Mouse (Mus musculus) liver, adult 2 months (tissue): Measurements from ENCODE around the gene Fam221b. TPM values are rescaled to one million over a fixed set of nuclear protein-coding genes. Genes with fewer than 3 reads are reported as not detected.
A peak's percentile ranks its signal among the peaks of the same experiment; 100 is the strongest.

Experiments used
- DNase-seq: peaks from one replicate; pipeline ENCODE4 v3.0.0-alpha.2; 2011; ENCODE audit warnings: low read depth, low spot score; ENCODE audit errors: extremely low read depth
- H3K27ac ChIP-seq: fragments of 200-500 bp; replicated peaks from 2 replicates; pipeline ENCODE4 v1.5.1; 2012; ENCODE audit warnings: low read depth, mild to moderate bottlenecking, control low read depth, inconsistent platforms, low read length; ENCODE audit not compliant: insufficient read depth
- H3K27me3 ChIP-seq: fragments of 200-500 bp; 2 replicates; pipeline ENCODE4 v1.6.1; 2012; ENCODE audit warnings: mild to moderate bottlenecking, moderate library complexity, low read length, inconsistent platforms; ENCODE audit not compliant: control insufficient read depth, insufficient read depth
- H3K36me3 ChIP-seq: fragments of 200-500 bp; 2 replicates; pipeline ENCODE4 v1.6.1; 2012; ENCODE audit warnings: low read length, inconsistent platforms; ENCODE audit not compliant: control insufficient read depth, insufficient read depth
- H3K4me1 ChIP-seq: fragments of 200-500 bp; 2 replicates; pipeline ENCODE4 v1.6.1; 2011; ENCODE audit warnings: low read length; ENCODE audit not compliant: control insufficient read depth, insufficient read depth
- H3K4me3 ChIP-seq: fragments of 200-500 bp; 2 replicates; pipeline ENCODE4 v1.5.1; 2011; ENCODE audit warnings: low read depth, mild to moderate bottlenecking, control low read depth, low read length, moderate library complexity; ENCODE audit not compliant: insufficient read depth
- H3K79me2 ChIP-seq: fragments of 200-500 bp; 2 replicates; pipeline ENCODE4 v1.6.1; 2012; ENCODE audit warnings: inconsistent platforms, mild to moderate bottlenecking, low read length, moderate library complexity; ENCODE audit not compliant: control insufficient read depth, insufficient read depth
- H3K9ac ChIP-seq: fragments of 200-500 bp; 2 replicates; pipeline ENCODE4 v1.6.1; 2012; ENCODE audit warnings: low read depth, mild to moderate bottlenecking, control low read depth, inconsistent platforms, low read length
- CTCF ChIP-seq: fragments of 200-500 bp; IDR thresholded peaks from 2 replicates; pipeline ENCODE4 v1.5.1; 2011; ENCODE audit warnings: low read depth, low read length, control low read depth
- POLR2A ChIP-seq: fragments of 200-500 bp; IDR thresholded peaks from 2 replicates; pipeline ENCODE4 v1.6.1; 2011; ENCODE audit warnings: low read length, control low read depth; ENCODE audit not compliant: insufficient read depth; ENCODE audit errors: extremely low read depth
- WGBS: fragments of 180-500 bp; shearing (Covaris S2); methylation state at CpG from one replicate; pipeline ENCODE4 v1.1.7; 2018; 5-methylcytosine and 5-hydroxymethylcytosine counted together
- polyA plus RNA-seq: library from polyadenylated mRNA; depleted of rRNA; stranded (reverse); fragments of >200 nt; gene quantifications from 2 replicates; pipeline ENCODE4 v1.2.3, GENCODE M21; 2012
- total RNA-seq: library from RNA; depleted of rRNA; stranded (reverse); fragments of >200 nt; gene quantifications from 2 replicates; pipeline ENCODE4 v1.2.3, GENCODE M21; 2014

Gene Fam221b
- total and polyA plus RNA-seq, 2 experiments = not detected

GRCm38 (mm10) chr4:43673703-43674102 lies 4.8 kb upstream of the Fam221b start:
- no peak for DNase-seq
- no peak for TF ChIP-seq POLR2A
- TF ChIP-seq CTCF = no peak
- H3K27ac ChIP-seq = no peak overlapping the region

DNA sequence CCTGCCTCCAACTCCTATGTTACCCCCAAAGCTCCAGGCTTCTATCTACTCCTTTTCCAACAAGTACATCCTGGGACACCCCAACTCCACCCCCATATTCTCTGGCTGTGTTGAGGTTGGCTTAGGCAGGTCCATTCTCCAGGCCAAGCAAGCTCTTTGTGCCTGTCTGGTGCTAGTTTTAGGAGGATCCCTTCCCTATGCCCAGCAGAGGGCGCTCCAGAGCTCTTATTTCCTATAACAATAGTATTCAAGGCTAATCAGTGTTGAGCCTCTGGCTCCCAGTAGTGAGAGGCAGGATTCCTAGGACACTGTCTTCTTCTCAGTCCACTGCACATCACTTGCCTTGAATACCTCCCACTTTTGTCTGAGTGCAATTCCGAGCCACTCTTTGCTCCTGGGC lies 3.1 kb upstream of the Fam221b start:
- Histone ChIP-seq H3K27ac (no peak overlapping the region), H3K9ac (no peak overlapping the region), H3K36me3 (no peaks in the 10 kb centered on the region), H3K4me1 (peaks cover 7% of the 10 kb centered on the region; the same call in 1 of the 2 replicates), H3K4me3 (no peak overlapping the region), H3K79me2 (no peaks in the 10 kb centered on the region), H3K27me3 (no peaks in the 10 kb centered on the region)
- TF ChIP-seq POLR2A (no peak), CTCF (peak; percentile 75)
- DNase-seq = peak; percentile 67
- WGBS = 24% methylated on average over 2 of the region's 2 CpGs

More at GRCm38 (mm10) chr4:43673703-43674102, 4.8 kb upstream of the Fam221b start:
- WGBS = 90% methylated on average over 8 of the region's 8 CpGs
- Histone ChIP-seq H3K9ac (no peak overlapping the region), H3K4me3 (no peak overlapping the region), H3K4me1 (peaks cover 6% of the 10 kb centered on the region; the same call in 1 of the 2 replicates), H3K79me2 (no peaks in the 10 kb centered on the region), H3K27me3 (no peaks in the 10 kb centered on the region), H3K36me3 (no peaks in the 10 kb centered on the region)

DNA sequence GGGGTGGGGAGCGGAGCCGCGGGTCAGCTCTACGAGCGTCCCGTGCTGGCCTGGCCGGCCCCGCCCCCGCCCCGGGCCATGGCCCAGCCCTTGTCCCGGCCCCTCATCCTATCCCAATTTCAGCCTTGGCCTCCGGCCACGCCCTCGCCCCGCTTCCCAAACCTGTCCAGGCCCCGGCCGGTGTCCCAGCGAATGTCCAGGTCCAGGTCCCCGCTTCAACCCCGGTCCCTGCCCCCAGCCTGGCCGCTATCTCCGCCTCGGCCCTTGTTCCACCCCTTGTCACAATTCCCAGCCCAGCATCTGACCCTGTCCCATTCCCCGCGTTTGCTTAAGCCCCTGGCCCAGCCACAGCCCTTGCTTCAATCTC lies 466 bp upstream of the Fam221b start:
- Histone ChIP-seq H3K27ac (no peak overlapping the region), H3K27me3 (no peaks in the 10 kb centered on the region), H3K79me2 (no peaks in the 10 kb centered on the region), H3K9ac (peak overlapping the region; percentile 73), H3K36me3 (no peaks in the 10 kb centered on the region), H3K4me3 (peak overlapping the region; percentile 77), H3K4me1 (peaks cover 7% of the 10 kb centered on the region; the same call in 1 of the 2 replicates)
- 1% methylated on average over 17 of the region's 25 CpGs for WGBS
- DNase-seq = peak; percentile 66
- TF ChIP-seq CTCF (no peak), POLR2A (no peak)

DNA sequence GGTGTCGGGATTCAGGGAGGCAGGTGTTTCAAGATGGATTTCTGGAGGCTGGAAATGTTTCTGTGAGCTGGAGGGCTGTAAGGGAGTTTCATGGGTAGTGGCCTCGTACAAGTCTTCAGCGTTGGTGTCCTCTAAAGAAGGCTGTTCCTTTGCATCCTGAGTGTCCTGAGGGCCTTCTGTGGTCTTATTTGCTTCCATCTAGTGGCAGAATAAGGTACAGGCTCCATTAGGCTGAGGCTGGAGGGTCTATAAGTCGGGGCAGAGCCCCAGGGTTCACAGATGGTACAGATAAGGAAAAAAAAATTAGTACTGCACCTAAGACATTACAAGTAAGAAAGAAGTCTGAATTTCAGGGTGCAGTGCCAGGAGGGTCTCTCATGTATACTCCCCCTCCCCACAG lies 2.5 kb downstream of the Fam221b start:
- peaks cover 2% of the 10 kb centered on the region; the same call in 1 of the 2 replicates for H3K27me3 ChIP-seq
- TF ChIP-seq POLR2A (no peak), CTCF (no peak)

GRCm38 (mm10) chr4:43657146-43657545 lies 11.8 kb downstream of the Fam221b start:
- Histone ChIP-seq H3K27ac (no peak overlapping the region), H3K27me3 (peaks cover 2% of the 10 kb centered on the region; the same call in 1 of the 2 replicates), H3K4me3 (no peak overlapping the region), H3K79me2 (0 out of 2 replicates have a peak, but pooled peaks cover 2% of the 10 kb centered on the region), H3K36me3 (no peaks in the 10 kb centered on the region), H3K4me1 (peaks cover 4% of the 10 kb centered on the region), H3K9ac (no peak overlapping the region)
- DNase-seq = no peak
- WGBS = 65% methylated on average over 4 of the region's 4 CpGs
- TF ChIP-seq POLR2A = no peak
- no peak for TF ChIP-seq CTCF

More for the DNA sequence above, 2.5 kb downstream of the Fam221b start:
- Histone ChIP-seq H3K36me3 (no peaks in the 10 kb centered on the region), H3K9ac (no peak overlapping the region), H3K4me3 (no peak overlapping the region), H3K4me1 (peaks cover 7% of the 10 kb centered on the region; the same call in 1 of the 2 replicates), H3K79me2 (no peaks in the 10 kb centered on the region), H3K27ac (no peak overlapping the region)
- no peak for DNase-seq
- WGBS = 27% methylated on average over 4 of the region's 4 CpGs

DNA sequence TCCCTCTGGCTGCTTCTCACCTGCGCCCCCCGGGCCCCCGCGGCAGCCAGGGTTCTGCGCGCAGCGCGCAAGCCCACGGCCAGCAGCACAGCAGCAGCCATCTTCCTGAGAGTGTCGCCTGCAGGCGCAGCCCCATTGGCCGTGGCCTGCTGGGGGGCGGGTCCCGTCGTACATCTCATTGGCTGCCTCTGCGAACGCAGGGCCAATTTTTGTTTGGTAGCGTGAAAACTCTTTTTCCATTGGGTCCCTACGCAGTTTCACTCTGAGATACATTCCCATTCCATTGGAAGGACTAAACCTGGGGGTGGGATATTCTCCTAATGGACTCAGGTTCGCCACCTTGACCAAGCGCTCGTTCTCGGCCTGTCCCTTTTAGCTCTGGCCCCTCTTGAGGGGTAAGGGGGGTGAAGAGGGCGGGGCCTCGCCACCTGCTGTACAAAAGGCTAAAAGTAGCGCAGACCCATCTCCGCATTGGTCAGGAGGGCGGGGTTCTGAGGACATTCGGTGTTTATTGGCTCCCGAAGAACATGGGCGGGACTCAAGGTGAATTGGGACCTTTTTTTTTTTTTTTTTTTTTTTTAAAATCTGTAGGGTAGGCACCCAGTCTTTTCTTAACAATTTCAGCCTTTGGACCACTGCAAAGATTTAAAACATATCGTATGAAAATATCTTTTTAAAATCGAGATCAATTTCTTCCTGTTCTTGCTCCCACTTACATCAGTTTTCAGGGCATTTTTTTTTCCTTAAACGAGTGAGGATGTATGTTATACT lies 12.4 kb downstream of the Fam221b start, which contains the start of gene Hint2:
TSS of gene Hint2 (minus strand) at position 128 of the 771 bp plus-strand sequence.
- Histone ChIP-seq H3K36me3 (no peaks in the 10 kb centered on the region), H3K27ac (peak within 1 kb of the TSS; percentile 97), H3K9ac (peak within 1 kb of the TSS; percentile 87), H3K4me3 (peak within 1 kb of the TSS; percentile 91), H3K4me1 (peaks cover 4% of the 10 kb centered on the region), H3K79me2 (0 out of 2 replicates have a peak, but pooled peaks cover 2% of the 10 kb centered on the region), H3K27me3 (no peaks in the 10 kb centered on the region)
- TF ChIP-seq POLR2A (peak; percentile 91), CTCF (no peak)
- WGBS = 2% methylated on average over 34 of the region's 34 CpGs
- DNase-seq = peak; percentile 99
